Mouse (Mus musculus): ENCODE results near the gene Mettl26. TPM values are rescaled to one million over a fixed set of nuclear protein-coding genes. Genes with fewer than 3 reads are reported as not detected.

Gene Mettl26
- total and polyA plus RNA-seq, 2 experiments from 2014 or later: 50.0 to 62.9 TPM

GRCm38 (mm10) chr17:25888837-25889236 is 14.0 kb downstream of the Mettl26 start:
- H3K36me3 ChIP-seq (ENCODE audit: insufficient read depth, low read length): peaks cover 23% of the 10 kb centered on the region
- H3K4me2 ChIP-seq (ENCODE audit: low read depth, low read length): no peak overlapping the region
- DNase-seq (ENCODE audit: low spot score) (no peak), ATAC-seq (no peak)
- WGBS: 91% methylated on average over 3 of the region's 3 CpGs
- H3K27ac ChIP-seq: no peak overlapping the region
- TF ChIP-seq CTCF (IDR thresholded peaks at IDR 0.05; ENCODE audit: low read depth): no peak
- no peaks in the 10 kb centered on the region for H3K4me1 ChIP-seq (ENCODE audit: insufficient read depth, low read length)
- H3K9me3 ChIP-seq (ENCODE audit: low read length): no peaks in the 10 kb centered on the region
- H3K9ac ChIP-seq (replicated peaks; ENCODE audit: low read length): no peak overlapping the region
- H3K4me3 ChIP-seq (ENCODE audit: low read length): no peak overlapping the region
- H3K27me3 ChIP-seq (ENCODE audit: insufficient read depth, low read length): no peaks in the 10 kb centered on the region

DNA sequence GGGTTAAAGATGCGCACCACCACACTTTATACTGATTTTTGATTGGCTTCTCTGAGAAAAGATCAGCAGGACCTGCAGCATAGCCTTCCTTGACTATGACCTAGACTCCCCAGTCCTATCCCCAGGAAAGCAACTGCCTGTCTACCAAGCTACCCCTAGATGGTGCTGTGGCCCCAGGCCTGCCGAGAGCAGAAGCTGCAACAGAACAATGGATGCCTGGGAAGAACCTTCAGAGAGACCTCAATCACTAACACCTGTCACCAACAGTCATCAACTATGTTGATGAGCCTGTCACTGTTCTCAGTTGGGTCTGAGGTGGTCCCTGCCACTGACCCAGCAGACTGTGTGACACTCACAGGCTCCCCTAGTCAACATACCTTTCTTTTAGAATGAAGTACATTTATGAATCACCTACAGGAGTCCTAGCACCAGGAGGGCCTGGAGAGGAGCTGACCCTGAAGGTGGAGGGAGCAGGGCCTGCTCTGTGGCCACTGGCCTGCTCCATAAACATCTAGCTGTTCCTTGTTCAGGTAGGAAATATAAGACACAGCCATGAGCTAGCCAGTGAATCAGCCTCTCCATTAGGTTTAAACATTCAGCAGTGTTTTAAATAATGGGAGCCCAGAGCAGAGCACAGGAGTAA is 19.2 kb downstream of the Mettl26 start:
- Histone ChIP-seq H3K9ac (replicated peaks; ENCODE audit: low read length) (no peak overlapping the region), H3K27ac (peak overlapping the region; percentile 70), H3K27me3 (ENCODE audit: insufficient read depth, low read length) (no peaks in the 10 kb centered on the region), H3K9me3 (ENCODE audit: low read length) (no peaks in the 10 kb centered on the region), H3K4me2 (ENCODE audit: low read depth, low read length) (no peak overlapping the region), H3K4me1 (ENCODE audit: insufficient read depth, low read length) (peaks cover 4% of the 10 kb centered on the region; the same call in 1 of the 2 replicates), H3K4me3 (ENCODE audit: low read length) (no peak overlapping the region), H3K36me3 (ENCODE audit: insufficient read depth, low read length) (peaks cover 7% of the 10 kb centered on the region)
- WGBS: 27% methylated on average over 2 of the region's 2 CpGs
- peak; percentile 86 for ATAC-seq
- TF ChIP-seq CTCF (IDR thresholded peaks at IDR 0.05; ENCODE audit: low read depth): peak; percentile 95
- peak; percentile 85 for DNase-seq (ENCODE audit: low spot score)

DNA sequence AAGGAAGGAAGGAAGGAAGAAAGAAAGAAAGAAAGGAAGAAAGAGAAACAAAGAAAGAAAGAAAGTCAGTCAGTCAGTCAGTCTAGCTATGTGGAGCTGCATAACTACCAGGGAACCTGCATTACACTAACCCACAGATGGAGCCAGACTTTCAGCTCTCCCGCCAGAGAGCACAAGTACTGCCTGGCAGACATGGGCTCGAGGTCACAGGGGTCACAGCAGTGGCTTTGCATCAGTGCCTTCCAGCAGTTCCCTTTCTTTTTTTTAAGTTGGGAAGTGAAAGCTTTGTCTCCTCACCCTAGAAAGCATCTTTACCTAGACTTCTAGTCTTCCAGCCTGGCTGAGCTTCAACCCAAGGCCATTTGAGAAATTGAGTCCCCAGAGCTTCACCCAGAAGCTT is 20.5 kb downstream of the Mettl26 start:
- no peak for TF ChIP-seq CTCF (IDR thresholded peaks at IDR 0.05; ENCODE audit: low read depth)
- H3K4me1 ChIP-seq (ENCODE audit: insufficient read depth, low read length): peaks cover 4% of the 10 kb centered on the region; the same call in 1 of the 2 replicates
- no peak overlapping the region for H3K4me3 ChIP-seq (ENCODE audit: low read length)
- WGBS: 38% methylated on average over 2 of the region's 2 CpGs
- no peak for ATAC-seq
- no peak overlapping the region for H3K9ac ChIP-seq (replicated peaks; ENCODE audit: low read length)
- no peaks in the 10 kb centered on the region for H3K9me3 ChIP-seq (ENCODE audit: low read length)
- H3K4me2 ChIP-seq (ENCODE audit: low read depth, low read length): no peak overlapping the region
- H3K36me3 ChIP-seq (ENCODE audit: insufficient read depth, low read length): peaks cover under 1% of the 10 kb centered on the region; the same call in 1 of the 2 replicates
- H3K27me3 ChIP-seq (ENCODE audit: insufficient read depth, low read length): no peaks in the 10 kb centered on the region
- DNase-seq (ENCODE audit: low spot score): no peak
- no peak overlapping the region for H3K27ac ChIP-seq

GRCm38 (mm10) chr17:25895891-25896290 is 21.0 kb downstream of the Mettl26 start:
- WGBS: 69% methylated on average over 12 of the region's 12 CpGs
- Histone ChIP-seq H3K27ac (no peak overlapping the region), H3K9me3 (ENCODE audit: low read length) (no peaks in the 10 kb centered on the region), H3K9ac (replicated peaks; ENCODE audit: low read length) (no peak overlapping the region), H3K4me1 (ENCODE audit: insufficient read depth, low read length) (peaks cover 4% of the 10 kb centered on the region; the same call in 1 of the 2 replicates), H3K27me3 (ENCODE audit: insufficient read depth, low read length) (no peaks in the 10 kb centered on the region), H3K4me3 (ENCODE audit: low read length) (no peak overlapping the region), H3K4me2 (ENCODE audit: low read depth, low read length) (no peak overlapping the region), H3K36me3 (ENCODE audit: insufficient read depth, low read length) (no peaks in the 10 kb centered on the region)
- no peak for ATAC-seq
- TF ChIP-seq CTCF (IDR thresholded peaks at IDR 0.05; ENCODE audit: low read depth): no peak
- no peak for DNase-seq (ENCODE audit: low spot score)

DNA sequence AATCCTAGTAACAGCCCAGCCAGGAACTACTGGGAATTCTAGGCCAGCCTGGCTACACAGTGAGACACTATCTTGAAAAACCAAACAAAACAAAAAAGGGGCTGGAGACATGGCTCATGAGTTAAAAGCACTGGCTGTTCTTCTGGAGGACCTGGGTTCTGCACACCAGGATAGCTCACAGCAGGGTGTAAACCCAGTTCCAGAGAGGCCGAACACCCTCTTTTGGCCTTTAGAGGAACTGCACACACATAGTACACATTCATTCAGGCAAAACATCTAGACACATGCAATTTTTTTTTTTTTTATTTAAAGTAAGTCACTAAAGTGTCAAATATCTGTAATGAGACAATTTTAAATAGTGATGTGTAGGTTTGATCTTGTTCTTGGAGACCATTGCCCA is 25.3 kb downstream of the Mettl26 start:
- Histone ChIP-seq H3K9ac (replicated peaks; ENCODE audit: low read length) (no peak overlapping the region), H3K27ac (no peak overlapping the region), H3K4me3 (ENCODE audit: low read length) (no peak overlapping the region), H3K4me1 (ENCODE audit: insufficient read depth, low read length) (no peaks in the 10 kb centered on the region), H3K27me3 (ENCODE audit: insufficient read depth, low read length) (no peaks in the 10 kb centered on the region), H3K9me3 (ENCODE audit: low read length) (no peaks in the 10 kb centered on the region), H3K36me3 (ENCODE audit: insufficient read depth, low read length) (no peaks in the 10 kb centered on the region), H3K4me2 (ENCODE audit: low read depth, low read length) (no peak overlapping the region)
- no peak for ATAC-seq
- 100% methylated on average over 1 of the region's 1 CpGs for WGBS
- no peak for DNase-seq (ENCODE audit: low spot score)
- no peak for TF ChIP-seq CTCF (IDR thresholded peaks at IDR 0.05; ENCODE audit: low read depth)

DNA sequence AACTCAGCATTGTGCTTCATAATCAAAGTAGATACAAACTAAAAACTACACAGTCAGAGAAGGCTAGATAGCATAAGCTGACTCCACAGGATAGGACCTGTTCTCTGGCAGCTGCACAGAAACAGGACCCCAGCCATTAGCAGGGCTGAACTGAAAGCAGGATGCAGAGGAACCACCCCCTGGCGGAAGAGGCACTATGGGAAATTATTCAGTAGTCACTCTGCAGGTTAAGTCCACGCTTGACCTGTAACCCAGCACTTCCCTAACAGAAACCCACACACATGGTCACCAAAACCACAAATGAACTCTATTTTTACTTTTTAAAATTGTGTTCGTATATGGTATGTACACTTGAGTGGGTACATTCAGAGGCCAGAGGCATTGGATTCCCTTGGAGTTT is 28.2 kb downstream of the Mettl26 start:
- no peaks in the 10 kb centered on the region for H3K27me3 ChIP-seq (ENCODE audit: insufficient read depth, low read length)
- TF ChIP-seq CTCF (IDR thresholded peaks at IDR 0.05; ENCODE audit: low read depth): no peak
- H3K27ac ChIP-seq: no peak overlapping the region
- no peak overlapping the region for H3K4me3 ChIP-seq (ENCODE audit: low read length)
- DNase-seq (ENCODE audit: low spot score) (no peak), ATAC-seq (no peak)
- H3K9me3 ChIP-seq (ENCODE audit: low read length): no peaks in the 10 kb centered on the region
- 86% methylated on average over 3 of the region's 3 CpGs for WGBS
- H3K4me2 ChIP-seq (ENCODE audit: low read depth, low read length): no peak overlapping the region
- no peak overlapping the region for H3K9ac ChIP-seq (replicated peaks; ENCODE audit: low read length)
- H3K4me1 ChIP-seq (ENCODE audit: insufficient read depth, low read length): no peaks in the 10 kb centered on the region
- H3K36me3 ChIP-seq (ENCODE audit: insufficient read depth, low read length): no peaks in the 10 kb centered on the region

- WGBS: 83% methylated on average over 2 of the region's 2 CpGs
- Histone ChIP-seq H3K9ac (replicated peaks; ENCODE audit: low read length) (no peak overlapping the region), H3K4me1 (ENCODE audit: insufficient read depth, low read length) (no peaks in the 10 kb centered on the region), H3K36me3 (ENCODE audit: insufficient read depth, low read length) (no peaks in the 10 kb centered on the region), H3K9me3 (ENCODE audit: low read length) (no peaks in the 10 kb centered on the region), H3K27me3 (ENCODE audit: insufficient read depth, low read length) (no peaks in the 10 kb centered on the region), H3K4me3 (ENCODE audit: low read length) (no peak overlapping the region), H3K4me2 (ENCODE audit: low read depth, low read length) (no peak overlapping the region), H3K27ac (no peak overlapping the region)
- TF ChIP-seq CTCF (IDR thresholded peaks at IDR 0.05; ENCODE audit: low read depth): no peak
- ATAC-seq (no peak), DNase-seq (ENCODE audit: low spot score) (no peak)
Measured at GRCm38 (mm10) chr17:25907640-25908039, 32.8 kb downstream of the Mettl26 start.
